Mouse (Mus musculus): ENCODE data around the gene Sos1. TPM values are rescaled to one million over a fixed set of nuclear protein-coding genes. Genes with fewer than 3 reads are reported as not detected.

Gene Sos1
- total RNA-seq (2021) = 10 to 100 TPM; 32.3 to 33.8 TPM
- long read RNA-seq, experiment 1, full-length matches to known transcripts = 3 of 6 reads
- long read RNA-seq, experiment 1, partial matches to known transcripts = 2 of 6 reads
- long read RNA-seq, experiment 1, other reads (novel, unspliced or antisense) = 1 of 6 reads
- long read RNA-seq, experiment 2, full-length matches to known transcripts = 2 of 4 reads
- long read RNA-seq, experiment 2, partial matches to known transcripts = 2 of 4 reads
- long read RNA-seq, experiment 2, other reads (novel, unspliced or antisense) = 0 of 4 reads

DNA sequence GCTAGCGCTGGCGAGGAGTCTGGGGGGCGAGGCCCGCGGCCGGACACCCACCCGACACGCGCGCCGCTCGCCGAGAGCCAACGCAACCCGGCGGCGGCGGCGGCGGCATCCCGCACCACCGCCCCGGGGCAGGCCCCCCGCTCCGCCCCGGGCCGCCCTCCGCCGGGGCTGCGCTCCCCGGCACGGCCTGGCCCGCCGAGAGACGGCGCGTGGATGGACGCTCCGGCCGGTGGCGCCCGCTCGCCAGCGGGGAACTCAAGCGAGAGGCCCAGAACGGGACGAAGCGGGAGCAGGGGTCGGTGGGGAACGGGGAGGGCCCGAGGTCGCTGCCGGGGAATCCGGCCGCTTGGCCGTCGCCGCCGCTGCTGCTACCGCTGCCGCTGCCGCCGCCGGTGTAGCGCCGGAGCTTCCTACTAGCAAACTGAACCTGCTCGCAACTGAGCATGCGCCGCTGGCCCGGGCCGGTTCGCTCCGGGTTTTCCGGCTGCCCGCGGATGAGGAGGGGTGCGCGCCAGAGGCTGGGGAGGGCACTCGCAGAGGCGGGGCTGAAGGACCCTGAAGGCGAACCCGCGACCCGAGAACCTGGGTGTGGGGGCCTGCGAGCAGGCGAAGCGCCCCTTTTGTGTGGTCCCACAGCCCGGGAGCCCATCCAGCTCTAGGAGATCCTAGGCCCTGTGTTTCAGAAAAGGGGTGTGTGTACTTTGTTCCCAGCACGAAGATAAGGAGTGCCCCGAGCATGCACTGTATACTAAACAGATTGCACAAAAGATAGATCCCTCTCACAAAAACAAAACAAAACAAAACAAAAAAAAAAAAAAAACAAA lies at the start of gene Sos1:
TSS of gene Sos1 (minus strand) at position 423 of the 824 bp plus-strand sequence.
- peak; percentile 90 to 96 for DNase-seq (ENCODE audit: low spot score in 2 of 2)
- intact Hi-C loops (cut with DNase I) = no loop called here

DNA sequence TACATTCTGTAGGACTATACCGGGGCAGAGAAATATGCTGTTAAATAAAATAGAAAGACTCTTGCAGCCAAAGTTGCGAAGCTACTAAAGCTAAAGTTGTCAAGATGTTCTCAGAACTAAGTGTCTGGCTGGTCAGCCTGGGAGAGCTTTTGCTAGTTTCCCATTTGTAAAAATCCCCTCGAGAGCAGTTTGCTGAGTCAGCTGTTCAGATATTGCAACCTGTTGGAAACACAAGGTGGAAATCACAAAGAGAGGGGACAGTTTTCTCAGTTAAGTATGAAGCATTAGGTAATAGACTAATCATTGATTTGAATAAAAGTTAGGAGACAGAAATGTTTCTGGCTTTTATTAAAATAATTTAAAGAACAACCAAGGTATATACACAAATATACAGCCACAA lies 43.0 kb upstream of the Sos1 start:
- DNase-seq (ENCODE audit: low spot score in 2 of 2) = no peak
- intact Hi-C loops (cut with DNase I) = no loop called here

DNA sequence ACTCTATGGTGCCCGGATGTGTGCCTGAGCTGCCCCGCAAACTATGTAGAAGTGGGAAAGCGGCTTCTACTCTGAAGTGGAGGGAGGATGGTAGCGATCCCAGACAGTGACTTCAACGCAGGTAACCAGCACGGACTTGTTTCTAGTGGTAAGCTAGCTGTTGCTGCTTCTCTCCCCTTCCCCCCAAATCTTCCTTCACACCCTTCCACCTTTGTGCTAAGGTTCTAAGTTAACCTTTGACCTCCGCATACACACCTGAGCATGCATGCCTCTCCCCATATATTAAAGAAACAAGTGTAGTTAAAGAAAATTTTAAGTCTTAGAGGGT lies 41.9 kb upstream of the Sos1 start:
- intact Hi-C loops (cut with DNase I) = no loop called here
- DNase-seq (ENCODE audit: low spot score in 2 of 2) = no peak

DNA sequence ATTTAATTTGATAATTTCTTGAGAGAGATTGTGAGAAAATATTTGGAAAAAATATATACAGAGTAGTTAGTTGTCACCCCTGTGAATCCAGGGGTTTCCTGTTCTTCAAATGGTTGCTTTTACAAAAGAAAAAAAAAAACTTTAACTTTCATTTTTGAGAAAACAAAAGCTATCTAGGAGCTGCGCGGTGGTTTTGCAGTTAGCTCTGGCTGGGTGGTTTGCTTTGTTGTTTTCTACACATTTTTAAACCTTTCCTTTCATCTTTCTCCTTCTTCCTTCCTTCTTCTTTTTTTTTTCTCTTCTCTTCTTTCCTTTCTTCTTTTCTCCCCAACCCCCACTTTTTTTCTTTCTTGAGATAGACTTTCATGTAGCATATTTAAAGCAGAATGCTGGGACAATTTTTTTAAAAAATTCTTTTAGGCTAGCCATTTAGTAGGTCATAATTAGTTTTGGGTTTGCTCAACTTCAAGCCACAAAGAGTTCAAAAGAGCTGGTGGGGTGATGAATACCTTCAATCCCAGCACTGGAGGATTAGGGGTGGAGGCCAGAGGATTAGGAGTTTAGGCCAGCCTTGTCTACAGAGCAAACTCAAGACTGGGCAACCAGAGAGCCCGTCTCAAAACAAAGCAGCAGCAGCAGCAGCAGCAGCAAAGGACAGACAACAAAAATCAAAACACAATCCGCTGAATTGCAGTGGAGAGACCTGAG lies 41.4 kb upstream of the Sos1 start:
- intact Hi-C loops (cut with DNase I) = no loop called here
- no peak for DNase-seq (ENCODE audit: low spot score in 2 of 2)

DNA sequence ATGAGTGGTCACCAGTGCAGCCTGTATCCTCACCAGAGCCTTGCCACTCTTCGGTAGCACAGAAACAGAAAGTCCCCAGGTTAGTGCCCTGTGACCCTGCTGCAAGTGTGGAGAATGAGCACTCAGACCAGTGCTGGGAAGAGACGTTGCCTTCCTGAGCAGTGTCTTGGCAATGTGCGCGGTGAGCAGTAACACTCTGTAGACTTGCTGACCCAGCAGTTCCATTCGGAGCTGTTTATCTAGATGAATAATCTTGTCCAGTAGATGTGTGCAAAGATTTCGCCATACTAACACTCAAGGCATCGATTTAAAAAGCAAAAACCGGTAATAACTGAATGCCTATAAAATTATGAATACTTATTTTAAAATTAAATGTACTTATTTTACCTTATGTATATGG lies 40.3 kb upstream of the Sos1 start:
- intact Hi-C loops (cut with DNase I) = no loop called here
- no peak for DNase-seq (ENCODE audit: low spot score in 2 of 2)

DNA sequence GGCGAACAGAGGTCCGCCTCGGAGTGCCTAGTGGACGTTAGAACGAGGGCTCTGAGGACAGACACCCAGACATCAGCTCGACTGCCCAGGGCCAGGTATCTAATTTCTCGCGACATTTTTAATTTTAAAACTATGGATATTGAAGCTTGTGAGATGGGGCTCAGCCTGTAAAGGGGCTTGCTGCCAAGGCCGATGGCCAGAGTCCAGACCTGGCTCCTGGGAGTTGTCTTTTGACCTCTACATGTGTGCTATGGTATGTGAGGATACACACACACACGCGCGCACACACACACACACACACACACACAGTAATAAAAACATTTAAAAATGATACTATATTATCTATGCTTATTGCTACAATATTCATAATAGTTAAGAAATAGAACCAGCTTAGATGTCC lies 38.6 kb upstream of the Sos1 start:
- intact Hi-C loops (cut with DNase I) = no loop called here
- no peak for DNase-seq (ENCODE audit: low spot score in 2 of 2)

DNA sequence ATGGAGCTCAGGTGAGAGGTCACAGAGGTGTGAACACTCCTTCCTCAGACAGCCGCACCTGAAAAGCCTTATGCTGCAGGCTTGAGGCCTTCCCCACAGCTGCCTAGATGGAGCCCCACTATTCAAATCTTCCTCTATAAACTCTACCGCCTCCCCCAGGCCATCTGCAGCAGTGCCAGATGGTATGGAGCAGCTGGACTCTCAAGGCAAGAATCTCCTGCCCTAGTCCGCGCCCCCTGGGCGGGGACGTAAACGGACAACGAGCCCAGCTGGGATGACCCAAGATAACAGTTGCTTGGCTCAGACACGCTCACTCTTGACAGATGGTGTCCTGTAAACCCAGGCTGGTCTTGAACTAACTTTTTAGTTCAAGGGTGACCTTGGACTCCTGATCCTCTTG lies 37.0 kb upstream of the Sos1 start:
- intact Hi-C loops (cut with DNase I) = no loop called here
- no peak for DNase-seq (ENCODE audit: low spot score in 2 of 2)

DNA sequence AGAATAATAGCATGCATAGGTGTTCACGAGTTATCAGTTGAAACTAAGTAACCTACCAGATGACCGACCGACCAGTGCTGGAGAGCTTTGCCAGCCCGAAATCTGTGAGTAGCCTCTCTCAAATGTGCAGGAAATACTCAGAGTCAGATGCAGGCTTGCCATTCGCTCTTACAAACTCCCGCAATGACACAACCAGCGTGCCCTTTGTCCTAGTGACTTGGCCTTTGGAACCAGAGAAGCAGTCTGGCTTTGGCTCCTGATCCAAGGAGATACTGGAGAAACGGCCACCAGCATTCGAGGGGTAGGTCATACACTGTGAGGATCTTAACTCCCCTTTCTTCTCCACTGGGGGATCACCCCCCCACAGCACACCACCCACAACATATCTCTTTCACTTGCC lies 35.7 kb upstream of the Sos1 start:
- intact Hi-C loops (cut with DNase I) = no loop called here
- DNase-seq (ENCODE audit: low spot score in 2 of 2) = no peak

DNA sequence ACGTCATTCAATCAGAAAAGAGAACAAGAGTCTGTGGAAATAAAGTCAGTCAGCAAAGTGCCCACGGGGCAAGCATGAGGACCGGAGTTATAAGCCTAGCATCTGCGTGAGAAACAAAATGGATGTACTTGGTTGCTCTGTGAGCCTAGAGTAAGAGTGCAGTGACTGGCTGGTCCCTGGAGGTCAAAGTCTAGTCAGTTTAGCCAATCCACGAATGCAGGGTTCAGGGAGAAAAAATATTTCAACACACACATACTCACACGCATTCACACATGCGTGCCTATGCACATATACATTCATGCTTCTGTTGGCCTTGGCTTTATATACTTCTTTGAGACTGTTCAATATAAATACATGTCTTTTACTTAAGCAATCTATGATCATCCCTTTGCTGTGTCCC lies 35.3 kb upstream of the Sos1 start:
- intact Hi-C loops (cut with DNase I) = no loop called here
- no peak for DNase-seq (ENCODE audit: low spot score in 2 of 2)

DNA sequence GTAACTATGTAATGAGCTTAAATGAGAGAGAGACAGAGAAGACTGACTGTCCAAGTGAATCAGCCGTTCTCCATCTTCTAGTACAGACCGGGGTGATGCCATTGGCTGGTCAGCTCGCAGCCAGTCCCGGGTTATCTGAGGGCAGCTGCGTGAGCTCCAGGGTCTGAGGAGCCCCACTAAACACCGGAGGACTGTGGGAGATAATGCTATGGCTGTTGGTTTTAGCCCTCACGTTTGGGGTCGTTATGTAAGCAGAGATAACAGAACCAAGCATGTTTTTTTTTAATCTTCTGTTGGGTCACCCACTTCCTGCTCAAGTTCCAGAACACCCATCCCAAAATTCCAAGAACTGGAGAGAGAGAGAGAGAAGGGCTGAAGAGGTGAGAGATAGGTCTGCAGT lies 33.5 kb upstream of the Sos1 start:
- no peak for DNase-seq (ENCODE audit: low spot score in 2 of 2)
- intact Hi-C loops (cut with DNase I) = no loop called here

DNA sequence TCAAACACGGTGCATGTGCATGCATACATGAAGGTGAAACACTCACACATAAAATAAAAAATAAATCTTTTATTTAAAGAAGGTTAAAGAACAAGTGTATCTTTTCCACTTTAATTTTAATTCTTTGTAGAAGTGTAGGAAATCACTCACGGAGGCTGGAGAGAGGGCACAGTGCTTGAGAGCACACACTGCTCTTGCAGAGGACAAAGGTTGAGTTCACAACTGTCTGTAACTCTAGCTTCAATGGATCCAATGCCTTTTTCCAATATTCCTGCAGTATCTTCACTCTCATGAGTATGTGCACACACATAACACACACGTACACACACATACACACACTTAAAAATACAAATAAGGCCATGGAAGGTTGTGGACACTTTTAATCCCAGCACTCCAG lies 30.2 kb upstream of the Sos1 start:
- DNase-seq (ENCODE audit: low spot score in 2 of 2) = no peak
- intact Hi-C loops (cut with DNase I) = no loop called here

DNA sequence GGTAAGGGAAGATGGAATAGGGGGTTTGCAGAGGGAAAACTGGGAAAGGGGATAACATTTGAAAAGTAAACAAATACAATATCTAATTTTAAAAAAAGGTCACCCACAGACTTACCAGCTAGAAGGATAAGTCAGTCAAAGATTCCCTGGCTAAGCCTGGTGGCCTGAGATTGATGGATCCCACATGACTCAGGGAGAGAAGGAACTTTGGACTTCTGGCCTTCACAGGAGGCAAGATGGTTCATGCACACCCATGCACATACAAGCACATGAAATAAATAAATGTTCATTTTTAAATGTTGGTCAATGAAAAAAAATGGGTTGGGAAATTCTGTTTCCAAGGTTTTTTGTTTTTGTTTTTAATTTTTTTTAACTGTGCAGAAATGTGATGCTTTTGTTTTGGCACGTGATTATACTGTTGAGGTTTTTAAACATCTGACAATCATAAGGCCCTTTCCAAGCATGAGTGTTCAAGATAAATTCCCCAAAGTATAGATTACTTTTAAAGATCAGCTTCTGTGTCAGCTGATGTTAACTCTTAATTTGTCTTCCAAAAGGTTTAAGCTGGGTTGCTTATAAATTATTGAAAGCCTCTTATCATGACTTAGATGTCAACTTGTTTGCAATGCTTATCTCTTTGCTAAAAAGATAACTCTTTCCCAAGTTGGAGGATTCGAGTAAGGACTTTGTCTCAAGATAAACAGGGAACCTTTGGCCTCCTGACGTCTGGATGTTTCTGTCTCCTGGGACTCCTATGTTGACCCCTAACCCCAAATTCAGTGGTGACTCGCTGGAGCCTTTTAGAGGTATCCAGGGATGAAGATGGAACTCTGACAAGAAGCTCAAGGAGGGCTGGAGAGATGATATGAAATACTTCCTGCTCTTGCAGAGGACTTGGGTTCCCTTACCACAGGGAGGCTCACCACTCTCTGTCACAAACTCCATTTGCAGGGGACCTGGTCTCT lies 29.5 kb upstream of the Sos1 start:
- intact Hi-C loops (cut with DNase I) = no loop called here
- no peak for DNase-seq (ENCODE audit: low spot score in 2 of 2)

DNA sequence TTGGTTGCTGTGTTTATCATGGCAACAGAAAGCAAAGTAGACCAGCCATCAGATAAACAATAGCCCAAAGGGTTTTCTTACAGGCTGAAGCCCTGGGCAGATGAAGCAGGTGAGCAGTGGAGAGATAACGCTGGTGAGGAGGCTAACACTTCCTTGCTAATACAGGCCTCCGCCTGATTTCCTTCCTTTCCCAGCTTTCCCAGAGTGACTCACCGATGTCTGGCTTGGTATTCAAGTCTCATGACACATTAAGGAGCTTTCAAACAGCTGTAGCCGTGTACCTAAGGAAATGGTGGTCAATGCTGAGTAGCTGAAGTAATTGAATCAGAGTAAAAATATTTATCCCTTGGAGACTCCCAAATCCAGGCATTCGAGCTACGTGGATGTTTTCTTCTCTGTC lies 25.5 kb upstream of the Sos1 start:
- intact Hi-C loops (cut with DNase I) = no loop called here
- DNase-seq (ENCODE audit: low spot score in 2 of 2) = no peak

DNA sequence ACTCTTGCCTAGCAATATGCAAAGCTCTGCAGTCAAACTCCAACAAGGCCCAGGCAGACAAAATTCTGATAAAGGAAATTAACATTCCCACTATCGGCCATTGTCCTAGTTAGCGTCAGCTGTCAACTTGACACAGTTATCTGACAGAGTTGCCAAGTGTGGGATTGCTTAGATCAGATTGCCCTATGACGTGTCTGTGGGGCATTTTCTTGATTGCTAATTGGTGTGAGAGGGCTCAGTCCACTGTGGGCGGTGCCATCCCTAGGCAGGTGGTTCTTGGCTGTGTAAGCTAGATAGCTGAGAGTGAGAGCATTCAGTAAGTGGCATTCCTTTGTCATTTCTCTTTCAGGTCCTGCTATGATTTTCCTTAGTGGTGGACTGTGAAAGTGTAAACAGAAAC lies 25.1 kb upstream of the Sos1 start:
- no peak for DNase-seq (ENCODE audit: low spot score in 2 of 2)
- intact Hi-C loops (cut with DNase I) = no loop called here

DNA sequence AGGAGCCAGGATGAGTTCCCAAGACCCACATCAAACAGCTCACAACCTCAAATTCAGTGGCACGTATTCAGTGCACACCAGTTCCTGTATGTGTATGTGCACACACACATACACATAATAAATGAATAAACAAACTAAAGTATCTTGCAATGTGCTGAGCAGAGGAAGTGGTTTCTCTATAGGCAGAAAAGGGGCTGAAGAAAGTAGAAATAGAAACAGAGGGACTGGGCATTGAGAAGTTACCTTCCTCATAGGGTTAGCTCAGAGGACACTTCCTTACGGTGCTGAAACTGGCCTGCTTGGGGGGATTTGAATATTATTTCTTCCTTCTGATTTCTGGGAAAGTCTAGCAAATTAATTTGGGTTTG lies 21.5 kb upstream of the Sos1 start:
- intact Hi-C loops (cut with DNase I) = no loop called here
- DNase-seq (ENCODE audit: low spot score in 2 of 2) = no peak

DNA sequence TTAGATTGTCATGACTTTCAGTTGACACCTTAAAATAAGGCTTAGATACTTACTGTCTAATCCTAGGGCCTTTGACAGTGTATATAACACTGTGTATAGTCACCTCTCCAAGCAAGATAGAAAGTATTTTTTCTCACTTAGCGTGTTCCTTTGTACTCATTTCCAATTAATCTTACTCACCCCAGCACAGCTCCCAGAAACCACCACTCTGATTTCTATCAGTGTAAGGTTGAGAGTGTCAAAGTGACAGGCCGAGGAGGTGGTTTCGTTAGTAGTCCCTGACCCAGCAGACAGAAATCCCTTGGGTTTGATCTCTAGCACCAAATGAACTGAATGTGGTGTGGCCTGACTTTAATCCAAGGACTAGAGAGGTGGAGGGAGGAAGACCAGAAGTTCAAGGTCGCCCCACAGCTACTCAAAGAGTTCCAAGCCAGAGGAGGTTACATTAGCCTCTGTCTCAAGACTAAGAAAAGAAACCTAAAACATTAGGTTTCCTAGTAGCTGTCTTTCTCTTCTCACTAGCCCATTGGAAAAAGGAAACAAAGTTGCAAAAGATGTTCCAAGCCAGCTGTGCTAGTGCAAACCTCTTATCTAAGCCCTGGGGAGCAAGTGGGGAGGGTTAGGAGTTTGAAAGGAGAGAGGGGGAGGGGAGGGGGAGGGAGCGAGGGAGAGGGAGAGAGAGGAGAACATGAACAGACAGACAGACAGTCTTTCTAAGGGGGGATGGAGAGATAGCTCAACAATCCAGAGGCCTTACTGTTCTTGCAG lies 21.0 kb upstream of the Sos1 start:
- intact Hi-C loops (cut with DNase I) = no loop called here
- DNase-seq (ENCODE audit: low spot score in 2 of 2) = no peak

DNA sequence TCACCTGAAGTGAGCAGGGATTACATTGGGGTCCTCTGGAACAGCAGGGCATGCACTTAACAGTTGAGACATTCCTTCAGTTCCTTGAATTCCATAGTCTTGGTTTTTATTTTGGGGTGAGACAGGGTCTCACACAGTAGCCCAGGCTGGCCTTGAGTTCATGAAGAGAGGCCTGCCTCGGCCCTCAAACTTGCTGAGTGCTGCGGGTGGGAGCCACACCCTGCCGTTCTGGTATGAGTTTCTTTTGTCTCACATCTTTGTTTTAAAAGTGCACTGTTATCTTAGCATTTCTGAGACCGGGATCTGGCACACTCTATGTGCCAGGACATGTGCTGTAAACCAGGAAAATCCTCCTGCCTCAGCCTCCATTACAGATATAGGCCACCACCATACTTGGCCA lies 19.8 kb upstream of the Sos1 start:
- no peak for DNase-seq (ENCODE audit: low spot score in 2 of 2)
- intact Hi-C loops (cut with DNase I) = no loop called here

DNA sequence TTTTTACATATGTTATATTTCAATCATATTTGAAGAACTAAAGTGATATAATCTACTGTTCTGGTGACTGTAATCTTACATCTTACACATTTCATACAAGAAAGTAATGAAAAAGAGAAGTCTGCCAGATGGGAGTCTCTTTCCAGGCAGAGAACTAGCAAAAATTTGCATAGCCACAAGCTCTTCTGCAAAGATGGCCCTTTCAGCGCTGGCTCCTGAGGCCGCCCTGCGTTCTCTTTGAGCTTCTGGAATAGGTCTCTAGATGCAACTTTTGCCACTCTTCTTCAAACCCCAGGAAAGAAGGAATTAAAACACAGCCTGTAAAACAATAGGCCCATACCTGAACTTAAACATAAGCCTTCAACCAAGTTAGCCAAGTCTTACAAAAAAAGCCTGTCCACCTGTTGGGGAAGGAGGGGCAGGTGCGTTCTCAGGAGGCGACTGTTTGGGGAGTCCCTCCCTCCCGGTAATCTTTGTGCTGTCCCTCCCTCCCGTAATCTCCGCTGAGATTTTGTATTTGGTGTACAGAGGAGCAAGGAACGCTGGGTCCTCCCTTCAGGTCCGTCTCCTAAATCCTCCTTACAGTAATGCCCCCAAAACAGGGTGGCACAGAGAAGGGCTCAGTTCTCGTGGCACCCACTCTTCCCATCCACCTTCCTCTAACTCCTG lies 18.5 kb upstream of the Sos1 start:
- DNase-seq (ENCODE audit: low spot score in 2 of 2) = no peak
- intact Hi-C loops (cut with DNase I) = no loop called here

DNA sequence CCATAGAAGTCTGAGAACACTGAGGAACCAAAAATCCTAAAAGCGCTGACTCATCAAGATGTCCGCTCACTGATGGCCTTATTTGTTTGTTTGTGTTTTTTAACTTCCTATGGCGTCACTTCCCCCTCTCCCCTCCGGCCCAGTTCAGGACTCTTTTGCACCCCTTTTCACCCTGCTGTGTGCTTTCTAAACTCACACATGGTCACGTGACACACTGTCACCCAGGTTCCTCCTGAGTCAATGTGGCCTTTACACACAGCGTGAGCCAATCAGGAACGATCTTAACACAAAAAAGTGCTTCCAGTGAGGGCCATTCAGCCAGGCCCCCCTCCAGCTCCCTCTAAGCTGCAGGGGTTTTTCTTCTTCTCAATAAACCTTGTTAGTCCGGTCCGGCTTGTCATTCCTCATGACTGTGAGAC lies 16.9 kb upstream of the Sos1 start:
- no peak for DNase-seq (ENCODE audit: low spot score in 2 of 2)
- intact Hi-C loops (cut with DNase I) = no loop called here
